Mouse (Mus musculus) ES-Bruce4 (cell line): ENCODE results near the gene Ubac2.

ENCODE experiments used
- CTCF ChIP-seq: IDR thresholded peaks from one replicate; pipeline ENCODE4 v1.8.1; 2011; ENCODE audit warnings: low read depth, low read length
- EP300 ChIP-seq: IDR thresholded peaks from 2 replicates; pipeline ENCODE4 v1.6.1; 2011; ENCODE audit warnings: low read depth, low read length; ENCODE audit not compliant: insufficient read depth

GRCm38 (mm10) chr14:122023928-122024327 lies 145.5 kb downstream of the Ubac2 start:
- TF ChIP-seq CTCF (no peak), EP300 (no peak)
